Mouse (Mus musculus) liver, adult 2 months (tissue): ENCODE measurements at regions not wholly inside any gene's neighbourhood (a gene's known extent, or its start where the extent isn't known, plus 50 kb on each side); places are given as distances from the start of the nearest gene placed in this dataset.

Source experiments
- DNase-seq: peaks from one replicate; pipeline ENCODE4 v3.0.0-alpha.2; 2011; ENCODE audit warnings: low read depth, low spot score; ENCODE audit errors: extremely low read depth
- H3K27ac ChIP-seq: fragments of 200-500 bp; replicated peaks from 2 replicates; pipeline ENCODE4 v1.5.1; 2012; ENCODE audit warnings: low read depth, mild to moderate bottlenecking, control low read depth, inconsistent platforms, low read length; ENCODE audit not compliant: insufficient read depth
- H3K27me3 ChIP-seq: fragments of 200-500 bp; 2 replicates; pipeline ENCODE4 v1.6.1; 2012; ENCODE audit warnings: mild to moderate bottlenecking, moderate library complexity, low read length, inconsistent platforms; ENCODE audit not compliant: control insufficient read depth, insufficient read depth
- H3K36me3 ChIP-seq: fragments of 200-500 bp; 2 replicates; pipeline ENCODE4 v1.6.1; 2012; ENCODE audit warnings: low read length, inconsistent platforms; ENCODE audit not compliant: control insufficient read depth, insufficient read depth
- H3K4me1 ChIP-seq: fragments of 200-500 bp; 2 replicates; pipeline ENCODE4 v1.6.1; 2011; ENCODE audit warnings: low read length; ENCODE audit not compliant: control insufficient read depth, insufficient read depth
- H3K4me3 ChIP-seq: fragments of 200-500 bp; 2 replicates; pipeline ENCODE4 v1.5.1; 2011; ENCODE audit warnings: low read depth, mild to moderate bottlenecking, control low read depth, low read length, moderate library complexity; ENCODE audit not compliant: insufficient read depth
- H3K79me2 ChIP-seq: fragments of 200-500 bp; 2 replicates; pipeline ENCODE4 v1.6.1; 2012; ENCODE audit warnings: inconsistent platforms, mild to moderate bottlenecking, low read length, moderate library complexity; ENCODE audit not compliant: control insufficient read depth, insufficient read depth
- H3K9ac ChIP-seq: fragments of 200-500 bp; 2 replicates; pipeline ENCODE4 v1.6.1; 2012; ENCODE audit warnings: low read depth, mild to moderate bottlenecking, control low read depth, inconsistent platforms, low read length
- CTCF ChIP-seq: fragments of 200-500 bp; IDR thresholded peaks from 2 replicates; pipeline ENCODE4 v1.5.1; 2011; ENCODE audit warnings: low read depth, low read length, control low read depth
- POLR2A ChIP-seq: fragments of 200-500 bp; IDR thresholded peaks from 2 replicates; pipeline ENCODE4 v1.6.1; 2011; ENCODE audit warnings: low read length, control low read depth; ENCODE audit not compliant: insufficient read depth; ENCODE audit errors: extremely low read depth
- WGBS: fragments of 180-500 bp; shearing (Covaris S2); methylation state at CpG from one replicate; pipeline ENCODE4 v1.1.7; 2018; 5-methylcytosine and 5-hydroxymethylcytosine counted together

DNA sequence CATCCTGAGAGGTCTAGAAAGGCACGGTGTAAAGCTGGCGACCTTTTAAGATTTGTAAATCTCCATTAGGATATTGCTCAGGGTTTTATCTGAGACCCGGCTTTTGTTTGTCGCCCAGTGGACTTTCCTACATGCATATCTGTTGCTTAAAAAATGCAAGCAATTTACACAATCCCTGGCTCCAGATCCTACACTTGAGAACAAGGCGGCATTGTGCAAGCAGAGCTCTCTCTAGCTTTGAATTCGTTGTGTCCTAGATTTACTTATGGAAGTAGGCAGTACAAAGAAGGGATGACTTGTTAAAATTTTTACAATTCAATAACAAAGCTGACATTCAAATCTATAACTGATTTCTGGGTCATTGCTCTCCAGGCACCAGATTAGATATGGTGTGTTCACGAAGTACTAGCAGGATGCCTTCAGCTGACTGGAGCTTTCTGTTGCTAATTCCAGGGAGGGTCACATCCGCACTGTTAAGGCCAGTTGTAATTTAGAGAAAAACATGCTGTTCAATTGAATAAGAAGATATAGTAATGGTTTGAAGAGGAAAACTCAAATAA lies 62.2 kb upstream of the Teddm2 start:
- H3K9ac ChIP-seq, result no peak overlapping the region
- TF ChIP-seq POLR2A (no peak), CTCF (no peak)
- WGBS, result 39% methylated on average over 8 of the region's 8 CpGs
- H3K79me2 ChIP-seq, result no peaks in the 10 kb centered on the region
- H3K4me1 ChIP-seq, result 0 out of 2 replicates have a peak, but pooled peaks cover 1% of the 10 kb centered on the region
- H3K27me3 ChIP-seq, result no peaks in the 10 kb centered on the region
- DNase-seq, result peak; percentile 25
- H3K27ac ChIP-seq, result 0 out of 2 replicates have a peak overlapping the region, but pooled peaks have one; percentile 26
- no peak overlapping the region for H3K4me3 ChIP-seq
- no peaks in the 10 kb centered on the region for H3K36me3 ChIP-seq

DNA sequence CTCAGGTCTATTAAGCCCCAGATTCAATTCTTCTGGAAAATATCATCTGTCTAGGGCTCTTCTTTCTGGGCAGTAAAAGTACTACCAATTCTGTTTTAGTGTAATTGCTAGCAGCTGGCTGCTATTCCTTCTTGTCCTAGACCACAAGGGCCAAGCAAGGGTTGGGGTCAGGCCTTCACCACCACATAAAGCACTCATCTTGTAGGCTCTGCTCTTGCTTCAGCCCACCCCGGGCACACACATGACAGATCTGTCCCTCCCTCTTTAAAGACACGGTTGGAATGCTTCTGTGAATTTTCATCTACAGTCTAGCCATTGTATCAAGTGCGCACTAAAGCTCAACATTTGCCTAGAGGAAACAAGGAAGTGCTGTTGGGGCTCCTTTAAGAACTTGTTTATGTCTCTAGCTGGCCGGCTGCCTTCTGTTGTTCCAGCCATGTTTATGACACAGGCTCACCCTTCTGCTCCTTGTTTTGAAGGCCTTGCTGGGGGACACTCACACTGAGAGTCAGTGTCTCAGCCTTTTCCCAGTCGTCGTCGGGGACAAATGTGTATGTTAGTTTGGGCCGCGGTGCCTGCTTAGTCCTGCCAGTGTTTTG lies 63.8 kb upstream of the Teddm2 start:
- H3K4me1 ChIP-seq, result 0 out of 2 replicates have a peak, but pooled peaks cover 1% of the 10 kb centered on the region
- no peak overlapping the region for H3K9ac ChIP-seq
- no peak overlapping the region for H3K4me3 ChIP-seq
- TF ChIP-seq POLR2A, result no peak
- no peak for TF ChIP-seq CTCF
- H3K36me3 ChIP-seq, result no peaks in the 10 kb centered on the region
- no peaks in the 10 kb centered on the region for H3K79me2 ChIP-seq
- no peak for DNase-seq
- WGBS, result 87% methylated on average over 9 of the region's 9 CpGs
- no peak overlapping the region for H3K27ac ChIP-seq
- no peaks in the 10 kb centered on the region for H3K27me3 ChIP-seq

DNA sequence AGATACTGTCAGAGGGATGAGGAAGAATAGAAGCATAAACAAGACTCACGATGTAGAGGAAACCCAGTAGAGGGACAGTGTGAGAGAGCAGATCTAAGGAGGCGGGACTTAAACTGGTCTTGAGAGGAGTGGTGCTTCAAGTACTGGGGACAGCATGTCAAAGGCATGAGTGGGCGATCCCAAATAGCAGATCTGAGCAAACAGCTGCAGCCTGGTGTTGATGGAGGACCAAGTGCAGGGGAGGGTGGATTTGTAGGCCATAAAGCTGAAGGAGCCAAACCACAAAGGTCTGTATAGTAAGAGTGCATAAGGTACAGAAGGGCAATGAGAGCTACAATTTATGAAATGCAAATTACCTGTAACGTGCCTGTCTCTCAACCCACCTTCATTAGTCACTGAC lies 69.4 kb upstream of the Teddm2 start:
- no peaks in the 10 kb centered on the region for H3K79me2 ChIP-seq
- H3K27ac ChIP-seq, result no peak overlapping the region
- H3K36me3 ChIP-seq, result no peaks in the 10 kb centered on the region
- H3K4me3 ChIP-seq, result no peak overlapping the region
- H3K9ac ChIP-seq, result no peak overlapping the region
- H3K27me3 ChIP-seq, result no peaks in the 10 kb centered on the region
- TF ChIP-seq POLR2A (no peak), CTCF (no peak)
- H3K4me1 ChIP-seq, result no peaks in the 10 kb centered on the region
- 90% methylated on average over 4 of the region's 4 CpGs for WGBS
- no peak for DNase-seq

DNA sequence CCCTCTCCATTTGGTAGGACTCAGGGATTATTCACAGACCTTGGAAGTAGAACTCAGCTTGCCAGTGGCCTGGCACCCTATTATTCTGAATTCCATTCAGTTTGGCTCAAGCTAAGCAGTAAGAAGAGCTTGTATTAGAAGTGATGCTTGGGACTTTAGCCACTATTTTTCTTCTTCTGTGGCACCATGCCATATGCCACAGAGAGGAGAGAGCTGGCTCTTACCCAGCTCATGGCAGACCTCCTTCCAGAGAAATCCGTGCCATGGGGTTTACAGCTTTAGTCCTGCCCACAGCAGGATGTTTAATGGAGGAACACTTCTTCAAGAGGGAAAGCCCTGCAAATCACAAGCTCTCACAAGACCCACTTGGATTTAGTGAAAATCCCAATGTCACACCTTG lies 74.3 kb upstream of the Teddm2 start:
- H3K27me3 ChIP-seq, result no peaks in the 10 kb centered on the region
- no peak overlapping the region for H3K27ac ChIP-seq
- TF ChIP-seq CTCF (no peak), POLR2A (no peak)
- H3K36me3 ChIP-seq, result no peaks in the 10 kb centered on the region
- no peaks in the 10 kb centered on the region for H3K79me2 ChIP-seq
- 86% methylated on average over 1 of the region's 1 CpGs for WGBS
- no peak overlapping the region for H3K4me3 ChIP-seq
- DNase-seq, result no peak
- H3K4me1 ChIP-seq, result peaks cover 2% of the 10 kb centered on the region
- no peak overlapping the region for H3K9ac ChIP-seq

DNA sequence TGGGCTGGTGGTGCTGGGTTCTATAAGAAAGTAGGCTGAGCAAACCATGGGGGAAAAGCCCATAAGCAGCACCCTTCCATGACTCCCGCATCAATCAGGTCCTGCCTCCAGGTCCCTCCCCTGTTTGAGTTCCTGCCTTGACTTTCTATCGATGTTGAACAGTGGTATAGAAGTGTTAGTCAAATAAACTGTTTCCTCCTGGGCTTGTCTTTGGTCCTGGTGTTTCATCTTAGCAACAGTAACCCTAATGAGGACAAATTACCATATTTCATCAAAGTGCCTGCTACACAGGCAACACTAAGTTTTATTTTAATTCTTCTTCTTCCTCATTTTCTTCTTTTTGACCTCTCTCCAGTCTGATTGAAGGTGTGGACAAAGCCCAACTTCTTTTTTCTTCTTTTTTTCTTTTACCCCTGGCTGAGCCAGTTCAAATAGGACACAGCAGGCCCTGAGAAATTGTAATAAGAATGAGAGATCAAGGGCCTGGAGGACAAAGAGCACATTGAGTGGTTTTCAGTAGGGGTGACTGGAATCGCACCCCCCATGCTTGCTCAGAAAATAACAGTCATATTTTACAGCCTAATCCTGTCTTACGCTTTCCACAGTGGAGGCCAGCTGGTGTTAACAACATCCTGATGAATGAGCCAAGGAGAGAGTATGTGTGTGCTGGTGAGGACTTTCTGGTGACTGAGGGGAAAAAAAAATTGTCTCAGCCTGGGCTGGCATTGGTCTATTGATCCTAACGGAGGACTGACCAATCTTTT lies 78.1 kb upstream of the Teddm2 start:
- Histone ChIP-seq H3K79me2 (no peaks in the 10 kb centered on the region), H3K36me3 (no peaks in the 10 kb centered on the region), H3K27me3 (no peaks in the 10 kb centered on the region), H3K4me1 (peaks cover 2% of the 10 kb centered on the region), H3K27ac (no peak overlapping the region), H3K4me3 (no peak overlapping the region), H3K9ac (no peak overlapping the region)
- WGBS, result 92% methylated on average over 5 of the region's 5 CpGs
- no peak for DNase-seq
- TF ChIP-seq CTCF, result no peak
- TF ChIP-seq POLR2A, result no peak

DNA sequence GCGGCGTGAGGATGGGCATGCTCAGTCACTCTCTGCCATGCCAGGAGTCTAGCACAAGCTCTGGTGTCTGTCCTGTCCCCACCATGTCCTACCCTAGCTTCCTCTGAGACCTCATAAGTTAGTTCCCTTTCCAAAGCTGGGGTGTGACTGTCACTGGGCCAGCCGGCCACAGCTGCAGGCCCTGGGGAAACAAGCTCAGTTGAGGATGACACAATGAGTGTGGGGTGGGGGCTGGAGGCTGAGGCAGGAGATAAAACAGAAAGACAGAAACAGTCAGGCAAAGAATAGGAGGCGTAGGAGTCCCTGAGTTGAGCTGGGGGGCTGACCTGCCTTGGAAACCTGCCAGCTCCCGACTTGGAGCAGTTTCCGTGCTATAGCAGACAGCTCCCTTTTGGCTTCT lies 80.9 kb upstream of the Teddm2 start:
- peaks cover 6% of the 10 kb centered on the region for H3K4me1 ChIP-seq
- no peak for TF ChIP-seq POLR2A
- no peak for TF ChIP-seq CTCF
- 84% methylated on average over 6 of the region's 6 CpGs for WGBS
- no peak overlapping the region for H3K27ac ChIP-seq
- DNase-seq, result no peak
- no peaks in the 10 kb centered on the region for H3K27me3 ChIP-seq
- no peak overlapping the region for H3K9ac ChIP-seq
- H3K79me2 ChIP-seq, result no peaks in the 10 kb centered on the region
- H3K36me3 ChIP-seq, result no peaks in the 10 kb centered on the region
- H3K4me3 ChIP-seq, result no peak overlapping the region
